Mouse (Mus musculus): ENCODE data around the gene Spink8.

Gene Spink8

GRCm38 (mm10) chr9:109874797-109875691 is 63.0 kb downstream of the Spink8 start, which contains the start of gene Cdc25a:
TSS of gene Cdc25a (plus strand) at chr9:109875579.
- peak; percentile 99 for DNase-seq

- DNase-seq: peak; percentile 68
Observed at GRCm38 (mm10) chr9:109875695-109876601, 63.9 kb downstream of the Spink8 start.

Measured in lung, postnatal 36 days (tissue).